Mouse (Mus musculus): Measurements from ENCODE around the gene Neu3. TPM values are rescaled to one million over a fixed set of nuclear protein-coding genes. Genes with fewer than 3 reads are reported as not detected.
"Not testable (repeated sequence)": the region's sequence is repeated elsewhere in the genome, so short reads cannot be mapped to it uniquely, and the experiment has no call there.

The Neu3 gene
- polyA plus RNA-seq, 1 experiment, result 0.83 TPM

DNA sequence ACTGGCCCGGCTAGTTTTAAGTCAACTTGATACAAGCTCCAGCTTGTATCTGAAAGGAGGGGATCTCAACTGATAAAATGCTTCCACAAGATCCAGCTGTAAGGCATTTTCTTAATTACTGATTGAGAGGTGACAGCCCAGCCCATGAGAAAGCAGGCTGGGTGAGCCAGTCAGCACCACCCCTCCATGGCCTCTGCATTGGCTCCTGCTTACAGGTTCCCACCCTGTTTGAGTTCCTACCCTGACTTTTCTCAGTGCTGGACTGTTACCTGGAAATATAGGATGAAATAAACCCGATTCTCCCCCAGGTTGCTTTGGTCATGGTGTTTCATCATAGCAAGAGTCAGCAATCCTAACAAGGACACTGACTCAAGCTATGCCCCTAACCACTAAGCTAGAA, 6.3 kb downstream of the Neu3 start:
- TF ChIP-seq FLI1 (IDR thresholded peaks at IDR 0.05; ENCODE audit: low read length) (no peak), GATA1 (IDR thresholded peaks at IDR 0.05; ENCODE audit: borderline replicate concordance, low read length) (no peak)
- H3K27me3 ChIP-seq (replicated peaks), result no peaks in the 10 kb centered on the region
- H3K36me3 ChIP-seq (replicated peaks; ENCODE audit: low read length), result peaks cover 33% of the 10 kb centered on the region
- H3K4me1 ChIP-seq, result peaks cover 42% of the 10 kb centered on the region
- no peak overlapping the region for H3K4me3 ChIP-seq (replicated peaks)
- H3K9me3 ChIP-seq, result no peaks in the 10 kb centered on the region

DNA sequence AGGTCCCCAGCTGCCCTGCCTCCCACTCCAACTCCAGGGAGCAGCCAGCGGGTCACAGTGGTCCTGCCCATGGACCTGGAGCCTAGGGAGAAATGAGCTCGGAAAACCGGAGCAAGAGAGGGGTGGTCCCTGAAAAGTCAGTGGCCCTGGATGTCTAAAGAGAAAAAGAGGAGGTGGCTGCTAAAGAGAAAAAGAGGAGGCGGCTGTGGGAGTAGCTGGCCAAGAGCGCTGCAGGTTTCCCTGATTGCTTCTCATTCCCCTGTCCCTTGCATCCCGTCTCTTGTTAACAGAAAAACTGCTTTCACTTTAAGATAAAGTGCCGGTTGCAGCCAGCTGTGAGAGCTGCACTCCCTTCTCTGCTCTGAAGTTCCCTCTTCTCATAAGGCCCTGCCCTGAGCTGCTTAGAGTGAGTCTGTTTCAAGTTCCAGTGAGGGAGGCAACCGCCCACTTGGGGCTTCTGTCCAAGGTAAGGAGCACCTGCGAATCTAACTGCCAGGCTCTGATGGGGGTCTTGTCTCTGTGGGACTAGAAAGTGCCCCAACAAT, 10.0 kb downstream of the Neu3 start:
- not testable (repeated sequence) for H3K9me3 ChIP-seq; H3K4me3 ChIP-seq (replicated peaks); H3K27me3 ChIP-seq (replicated peaks)
- peaks cover 10% of the 10 kb centered on the region for H3K4me1 ChIP-seq
- peaks cover 38% of the 10 kb centered on the region for H3K36me3 ChIP-seq (replicated peaks; ENCODE audit: low read length)

DNA sequence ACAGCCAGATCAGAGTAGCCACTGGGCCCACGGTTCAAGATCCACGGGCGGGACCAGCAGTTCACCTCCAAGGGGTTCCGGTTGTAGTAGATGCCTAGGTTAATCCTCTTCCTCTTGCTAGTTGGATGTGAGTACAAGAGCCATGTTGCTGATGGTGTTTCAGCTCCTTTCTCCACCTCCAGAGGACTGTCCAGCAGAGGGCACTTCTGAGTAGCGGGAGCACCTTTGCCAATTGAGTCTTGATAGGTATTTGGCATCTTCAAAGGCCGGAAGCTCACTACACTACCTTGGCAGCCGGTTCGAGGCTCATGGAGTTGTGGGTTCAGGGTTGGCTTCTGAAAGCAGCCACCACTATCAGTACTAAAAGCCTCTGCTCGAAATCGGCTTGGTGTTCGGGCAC, 14.8 kb downstream of the Neu3 start:
- no peaks in the 10 kb centered on the region for H3K4me1 ChIP-seq
- H3K36me3 ChIP-seq (replicated peaks; ENCODE audit: low read length), result peaks cover 36% of the 10 kb centered on the region
- H3K4me3 ChIP-seq (replicated peaks), result no peak overlapping the region
- H3K27me3 ChIP-seq (replicated peaks), result no peaks in the 10 kb centered on the region
- TF ChIP-seq GATA1 (IDR thresholded peaks at IDR 0.05; ENCODE audit: borderline replicate concordance, low read length), result no peak
- no peak for TF ChIP-seq FLI1 (IDR thresholded peaks at IDR 0.05; ENCODE audit: low read length)
- no peaks in the 10 kb centered on the region for H3K9me3 ChIP-seq

DNA sequence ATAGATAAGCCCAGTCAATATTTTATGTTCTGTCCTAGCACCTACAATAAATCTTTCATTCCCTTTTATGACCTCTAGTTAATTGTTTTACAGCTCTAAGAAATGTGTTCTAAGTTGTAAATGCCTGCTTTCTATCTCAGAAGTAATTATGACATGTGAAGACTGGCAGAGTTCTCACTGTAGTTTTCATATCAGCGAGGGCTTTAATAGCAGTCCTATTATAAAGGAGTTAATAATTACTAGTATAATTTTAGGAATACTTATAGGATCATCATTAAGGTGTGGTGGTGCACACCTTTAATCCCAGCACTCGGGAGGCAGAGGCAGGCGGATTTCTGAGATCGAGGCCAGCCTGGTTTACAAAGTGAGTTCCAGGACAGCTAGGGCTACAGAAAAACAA, 16.6 kb downstream of the Neu3 start:
- Histone ChIP-seq H3K4me3 (replicated peaks) (no peak overlapping the region), H3K4me1 (no peaks in the 10 kb centered on the region), H3K27me3 (replicated peaks) (no peaks in the 10 kb centered on the region), H3K36me3 (replicated peaks; ENCODE audit: low read length) (peaks cover 36% of the 10 kb centered on the region), H3K9me3 (no peaks in the 10 kb centered on the region)
- TF ChIP-seq GATA1 (IDR thresholded peaks at IDR 0.05; ENCODE audit: borderline replicate concordance, low read length) (no peak), FLI1 (IDR thresholded peaks at IDR 0.05; ENCODE audit: low read length) (no peak)

DNA sequence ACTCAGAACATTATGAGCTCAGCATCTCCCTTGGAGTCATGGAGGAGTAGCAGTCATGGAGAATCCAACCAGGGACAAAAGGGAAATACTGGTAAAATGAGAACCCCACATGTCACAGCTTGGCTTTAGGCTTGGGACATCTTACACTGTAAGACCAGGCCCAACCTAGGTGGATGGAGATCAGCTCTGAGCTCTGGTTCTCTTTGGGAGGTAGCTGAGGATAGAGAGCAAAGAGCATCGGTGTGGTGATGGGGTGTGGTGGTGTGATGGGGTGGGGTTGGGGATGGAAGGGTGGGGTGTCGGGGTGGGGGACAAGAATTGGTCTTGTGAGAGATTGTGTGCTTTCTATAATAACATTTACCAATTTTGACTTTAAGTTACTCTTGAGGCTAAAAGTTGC, 17.4 kb downstream of the Neu3 start:
- no peaks in the 10 kb centered on the region for H3K27me3 ChIP-seq (replicated peaks)
- no peaks in the 10 kb centered on the region for H3K4me1 ChIP-seq
- H3K9me3 ChIP-seq, result no peaks in the 10 kb centered on the region
- TF ChIP-seq GATA1 (IDR thresholded peaks at IDR 0.05; ENCODE audit: borderline replicate concordance, low read length) (no peak), FLI1 (IDR thresholded peaks at IDR 0.05; ENCODE audit: low read length) (no peak)
- H3K4me3 ChIP-seq (replicated peaks), result no peak overlapping the region
- peaks cover 33% of the 10 kb centered on the region for H3K36me3 ChIP-seq (replicated peaks; ENCODE audit: low read length)

DNA sequence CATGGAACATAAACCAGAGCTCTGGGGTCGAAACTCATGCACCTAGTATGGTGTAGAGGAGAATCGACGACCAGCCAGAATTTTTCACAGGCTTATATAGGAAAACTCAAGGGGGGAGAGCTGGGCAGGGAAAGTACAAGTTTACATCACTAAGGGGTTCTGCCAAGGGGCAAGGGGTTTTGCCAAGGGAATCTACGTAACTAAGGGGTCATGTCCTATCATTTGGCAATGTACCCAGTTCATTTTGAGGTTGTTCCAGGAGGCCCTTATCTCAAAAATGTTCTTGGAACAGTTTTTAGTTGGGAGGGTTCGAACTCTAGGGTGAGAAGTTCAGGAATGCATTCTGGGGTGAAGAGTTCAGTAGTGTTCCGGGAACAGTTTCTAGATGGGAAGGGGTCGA, 21.2 kb downstream of the Neu3 start:
- H3K4me1 ChIP-seq; H3K27me3 ChIP-seq (replicated peaks); H3K36me3 ChIP-seq (replicated peaks; ENCODE audit: low read length): not testable (repeated sequence)

DNA sequence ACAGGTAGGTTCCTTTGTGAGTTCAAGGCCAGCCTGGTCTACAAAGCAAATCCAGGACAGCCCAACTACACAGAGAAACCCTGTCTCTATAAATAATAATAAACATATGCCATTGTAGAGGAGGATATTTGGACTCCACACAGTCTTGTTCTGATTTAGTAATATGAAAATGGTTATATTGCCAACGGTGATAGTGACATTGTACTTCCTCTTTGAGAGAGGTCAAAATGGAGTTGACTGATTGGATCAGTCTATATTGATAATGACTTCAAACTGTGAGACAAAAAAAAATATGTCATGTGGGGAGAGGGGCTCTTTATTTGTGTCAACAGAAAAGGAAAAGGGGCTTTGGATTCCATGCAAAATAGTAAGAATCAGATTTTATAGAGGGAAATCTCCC, 22.9 kb downstream of the Neu3 start:
- Histone ChIP-seq H3K4me1 (no peaks in the 10 kb centered on the region), H3K4me3 (replicated peaks) (no peak overlapping the region), H3K36me3 (replicated peaks; ENCODE audit: low read length) (no peaks in the 10 kb centered on the region), H3K27me3 (replicated peaks) (peaks cover 11% of the 10 kb centered on the region), H3K9me3 (peaks cover 7% of the 10 kb centered on the region)
- TF ChIP-seq GATA1 (IDR thresholded peaks at IDR 0.05; ENCODE audit: borderline replicate concordance, low read length) (no peak), FLI1 (IDR thresholded peaks at IDR 0.05; ENCODE audit: low read length) (no peak)

More for the DNA sequence above, 21.2 kb downstream of the Neu3 start:
- not testable (repeated sequence) for H3K4me3 ChIP-seq (replicated peaks); H3K9me3 ChIP-seq

DNA sequence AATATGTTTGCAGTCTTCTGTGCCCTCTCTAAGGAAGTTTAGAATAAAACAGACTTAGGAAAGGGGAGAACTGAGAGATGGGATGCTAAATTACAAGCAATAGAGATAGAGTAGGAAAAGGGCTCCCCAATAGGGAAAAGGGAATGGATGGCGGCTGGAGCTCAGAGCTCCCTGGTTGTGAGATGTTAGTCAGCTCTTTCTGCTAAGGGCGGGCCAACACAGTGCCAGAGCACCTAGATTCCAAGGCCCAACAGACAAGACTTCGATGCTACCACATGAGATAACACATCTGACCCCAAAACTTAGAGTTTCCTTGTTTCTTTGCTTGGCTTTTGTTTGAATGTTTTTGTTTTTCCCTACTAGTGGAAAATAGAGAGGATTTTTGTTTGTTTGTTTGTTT, 24.2 kb downstream of the Neu3 start:
- not testable (repeated sequence) for H3K36me3 ChIP-seq (replicated peaks; ENCODE audit: low read length); H3K4me3 ChIP-seq (replicated peaks); H3K9me3 ChIP-seq; H3K4me1 ChIP-seq
- peaks cover 16% of the 10 kb centered on the region for H3K27me3 ChIP-seq (replicated peaks)

DNA sequence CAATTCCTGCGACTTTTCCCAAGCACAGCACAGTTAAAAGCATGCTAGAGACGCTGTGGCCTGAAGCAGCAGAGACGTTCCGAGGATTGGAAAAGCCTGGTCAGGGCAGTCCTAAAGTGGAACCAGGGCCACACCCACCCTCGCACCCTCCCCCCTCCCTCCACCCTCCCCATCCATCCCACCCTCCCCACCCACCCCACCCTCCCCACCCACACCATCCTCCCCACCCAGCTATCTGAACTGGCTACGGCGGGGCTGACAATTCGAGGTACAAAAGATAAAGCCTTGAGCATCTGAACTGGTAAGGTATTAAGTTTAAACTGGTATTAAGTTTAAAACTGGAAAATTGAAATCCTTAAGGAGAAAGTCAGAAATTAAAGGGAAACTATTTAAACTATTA, 24.7 kb downstream of the Neu3 start:
- Histone ChIP-seq H3K27me3 (replicated peaks) (peaks cover 19% of the 10 kb centered on the region), H3K4me3 (replicated peaks) (no peak overlapping the region), H3K4me1 (no peaks in the 10 kb centered on the region), H3K9me3 (peaks cover 7% of the 10 kb centered on the region), H3K36me3 (replicated peaks; ENCODE audit: low read length) (no peaks in the 10 kb centered on the region)
- TF ChIP-seq FLI1 (IDR thresholded peaks at IDR 0.05; ENCODE audit: low read length) (no peak), GATA1 (IDR thresholded peaks at IDR 0.05; ENCODE audit: borderline replicate concordance, low read length) (no peak)

DNA sequence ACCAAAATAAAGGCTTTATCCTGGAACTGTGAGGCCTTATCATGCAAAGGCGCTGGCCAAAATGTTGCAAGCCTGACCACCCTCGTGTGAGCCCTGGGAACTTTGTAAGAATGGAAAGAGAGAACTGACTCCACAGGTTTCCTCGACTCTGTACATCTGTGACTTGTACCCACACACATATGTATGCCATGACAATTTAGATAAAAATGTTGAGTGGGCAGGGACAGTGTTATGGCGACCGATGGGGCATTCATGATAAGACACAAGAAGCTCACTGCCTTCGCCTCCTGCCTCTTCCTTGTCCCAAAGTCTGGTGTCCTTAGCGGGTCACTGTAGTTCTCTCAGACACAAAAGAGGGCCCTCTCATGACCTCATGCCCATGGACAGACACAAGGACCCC, 29.1 kb downstream of the Neu3 start:
- peaks cover 2% of the 10 kb centered on the region; the same call in 1 of the 2 replicates for H3K4me1 ChIP-seq
- no peak overlapping the region for H3K4me3 ChIP-seq (replicated peaks)
- peaks cover 54% of the 10 kb centered on the region for H3K27me3 ChIP-seq (replicated peaks)
- H3K9me3 ChIP-seq, result peaks cover 7% of the 10 kb centered on the region
- no peak for TF ChIP-seq GATA1 (IDR thresholded peaks at IDR 0.05; ENCODE audit: borderline replicate concordance, low read length)
- no peak for TF ChIP-seq FLI1 (IDR thresholded peaks at IDR 0.05; ENCODE audit: low read length)
- no peaks in the 10 kb centered on the region for H3K36me3 ChIP-seq (replicated peaks; ENCODE audit: low read length)

DNA sequence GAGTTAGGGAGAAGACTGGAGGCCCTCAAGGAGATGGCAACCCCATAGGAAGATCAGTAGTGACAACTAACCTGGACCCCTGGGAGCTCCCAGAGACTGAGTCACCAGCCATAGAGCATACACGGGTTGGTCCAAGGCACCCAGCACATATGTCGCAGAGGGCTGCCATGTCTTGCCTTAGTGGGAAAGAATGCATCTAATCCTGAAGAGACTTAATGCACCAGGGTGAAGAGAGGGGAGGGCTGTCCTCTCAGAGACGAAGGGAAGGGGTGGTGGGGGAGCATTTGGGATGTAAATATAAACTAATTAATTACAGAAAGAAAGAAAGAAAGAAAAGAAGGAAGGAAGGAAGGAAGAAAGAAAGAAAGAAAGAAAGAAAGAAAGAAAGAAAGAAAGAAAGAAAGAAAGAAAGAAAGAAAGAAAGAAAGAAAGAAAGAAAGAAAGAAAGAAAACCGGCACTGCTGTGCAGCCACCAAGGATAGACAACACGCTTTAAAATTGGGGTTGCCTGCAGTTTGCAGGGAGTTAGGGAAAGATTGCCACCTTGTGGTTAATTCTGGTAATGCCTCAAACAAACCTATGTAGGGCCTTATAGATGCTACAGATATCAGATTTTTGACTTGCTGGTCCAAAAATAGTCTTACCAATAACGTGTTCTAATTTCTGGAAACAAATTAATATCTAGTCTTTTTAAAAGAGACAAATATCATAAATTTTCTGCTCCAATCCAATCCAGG, 30.1 kb downstream of the Neu3 start:
- Histone ChIP-seq H3K27me3 (replicated peaks) (peaks cover 60% of the 10 kb centered on the region), H3K36me3 (replicated peaks; ENCODE audit: low read length) (no peaks in the 10 kb centered on the region), H3K9me3 (peaks cover 7% of the 10 kb centered on the region), H3K4me3 (replicated peaks) (no peak overlapping the region), H3K4me1 (peaks cover 4% of the 10 kb centered on the region; the same call in 1 of the 2 replicates)
- TF ChIP-seq GATA1 (IDR thresholded peaks at IDR 0.05; ENCODE audit: borderline replicate concordance, low read length) (no peak), FLI1 (IDR thresholded peaks at IDR 0.05; ENCODE audit: low read length) (no peak)

All from megakaryocyte, embryonic 14.5 days (primary cell).